Comparison of ENCODE assay signal across 26 mouse cellular contexts in the genomic region with DNA sequence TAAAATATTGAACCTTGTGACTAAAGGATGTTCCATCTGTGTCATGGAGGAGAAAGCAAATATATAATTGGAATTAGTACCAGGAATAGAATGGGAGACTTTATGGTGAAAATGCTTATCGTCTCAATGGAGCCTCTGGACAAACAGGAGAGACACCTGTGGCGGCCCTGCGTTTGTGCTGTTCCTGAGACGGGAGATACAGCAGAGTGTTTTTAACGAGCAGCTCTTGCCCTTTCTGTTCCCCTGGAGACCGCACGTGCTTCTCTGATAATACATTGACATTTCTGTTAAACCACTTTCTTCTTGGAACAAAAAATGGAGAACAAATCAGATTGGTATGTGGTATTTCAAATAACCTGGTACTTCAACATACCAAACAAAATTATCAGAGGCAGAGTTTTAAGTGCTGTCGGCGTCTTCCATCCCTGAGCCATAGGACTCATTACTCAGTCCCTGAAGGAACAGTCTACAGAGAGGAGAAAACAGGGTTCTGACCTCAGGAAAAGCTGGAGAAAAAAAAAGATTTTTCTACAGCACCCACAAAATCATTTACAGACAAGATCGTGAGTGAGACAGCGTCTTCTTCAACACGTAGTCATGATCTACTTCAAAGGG. TPM values are rescaled to one million over a fixed set of nuclear protein-coding genes. Genes with fewer than 3 reads are reported as not detected.
"Had no signal": no experiment of that assay in that cellular context is flagged by ENCODE, and none has a peak within 500 bp of the region (broad histone marks: within the 10 kb centered on the region; RNA-seq: fewer than 3 reads in every experiment).

No protein-coding gene starts in this region.

- H3K27me3 ChIP-seq: kidney, embryonic 15.5 days; limb, embryonic 13.5 days; liver, embryonic 12.5 days; liver, embryonic 15.5 days; midbrain, embryonic 13.5 days; neural tube, embryonic 13.5 days had no signal

- DNase-seq: kidney, adult 18-20 months; kidney, postnatal 14 days; layer of hippocampus, adult 9-11 months; liver; lung, adult 2 months; right cerebral cortex, adult 18-20 months; right cerebral cortex, postnatal 14 days; right cerebral cortex, postnatal 4 days; thymus, adult 2 months; thymus, postnatal 14 days; thymus, postnatal 4 days had no signal

- H3K4me1 ChIP-seq: kidney, embryonic 15.5 days; limb, embryonic 10.5 days; limb, embryonic 13.5 days; liver, embryonic 12.5 days; liver, embryonic 15.5 days; midbrain, embryonic 13.5 days; neural tube, embryonic 13.5 days had no signal

- H3K27ac ChIP-seq: hindbrain, postnatal 0 days; kidney, embryonic 15.5 days; layer of hippocampus, adult 2 months; limb, embryonic 10.5 days; limb, embryonic 13.5 days; liver, embryonic 12.5 days; liver, embryonic 15.5 days; macrophage; midbrain, embryonic 13.5 days; neural tube, embryonic 13.5 days; stomach, postnatal 0 days had no signal

- H3K9ac ChIP-seq: kidney, embryonic 15.5 days; limb, embryonic 13.5 days; liver, embryonic 12.5 days; liver, embryonic 15.5 days; midbrain, embryonic 13.5 days; neural tube, embryonic 13.5 days had no signal

- H3K4me3 ChIP-seq: kidney, embryonic 15.5 days; layer of hippocampus, adult 2 months; limb, embryonic 10.5 days; limb, embryonic 13.5 days; liver, embryonic 12.5 days; liver, embryonic 15.5 days; midbrain, embryonic 13.5 days; myocyte; neural tube, embryonic 13.5 days had no signal

- H3K36me3 ChIP-seq: kidney, embryonic 15.5 days; limb, embryonic 10.5 days; limb, embryonic 13.5 days; liver, embryonic 12.5 days; liver, embryonic 15.5 days; midbrain, embryonic 13.5 days; neural tube, embryonic 13.5 days had no signal

- H3K9me3 ChIP-seq: kidney, embryonic 15.5 days; limb, embryonic 10.5 days; limb, embryonic 13.5 days; liver, embryonic 12.5 days; liver, embryonic 15.5 days; midbrain, embryonic 13.5 days; neural tube, embryonic 13.5 days had no signal

- ATAC-seq: hindbrain, postnatal 0 days; inflammation-experienced regulatory T-cells, adult 6 months; intestine, embryonic 16.5 days; liver, embryonic 12.5 days; midbrain, embryonic 13.5 days had no signal

- H3K4me2 ChIP-seq: kidney, embryonic 15.5 days; limb, embryonic 13.5 days; liver, embryonic 12.5 days; liver, embryonic 15.5 days; midbrain, embryonic 13.5 days; neural tube, embryonic 13.5 days had no signal

RNA-seq across cellular contexts. Expression of a gene that starts 32.5 kb away (rescaled TPM):
- polyA plus RNA-seq: large intestine, adult 2 months; liver, embryonic 12.5 days; macrophage; myocyte had no signal
